Mouse (Mus musculus) midbrain, embryonic 11.5 days (tissue): ENCODE results near the gene Trmt44. TPM values are rescaled to one million over a fixed set of nuclear protein-coding genes. Genes with fewer than 3 reads are reported as not detected.
A peak's percentile ranks its signal among the peaks of the same experiment; 100 is the strongest.

ENCODE experiments used
- ATAC-seq: fragments of 200-750 bp; cut with Nextera tagmentation; 2 replicates; pipeline ENCODE4 v1.8.0; 2017; ENCODE audit warnings: moderate TSS enrichment, moderate library complexity; ENCODE audit not compliant: low FRiP score
- DNase-seq: peaks from one replicate; pipeline ENCODE4 v3.0.0; 2015; ENCODE audit warnings: low spot score; ENCODE audit errors: missing footprints
- H3K27ac ChIP-seq: fragments of 300-500 bp; sonication (generic); 2 replicates; pipeline ENCODE4 v1.5.1; 2014; ENCODE audit warnings: low read depth, low read length
- H3K27me3 ChIP-seq: fragments of 300-500 bp; sonication (generic); 2 replicates; pipeline ENCODE4 v1.6.1; 2014; ENCODE audit warnings: mild to moderate bottlenecking, low read length, moderate library complexity, mixed read lengths; ENCODE audit not compliant: control insufficient read depth, insufficient read depth
- H3K36me3 ChIP-seq: fragments of 300-500 bp; sonication (generic); 2 replicates; pipeline ENCODE4 v1.6.1; 2014; ENCODE audit warnings: mild to moderate bottlenecking, low read length, moderate library complexity, mixed read lengths; ENCODE audit not compliant: control insufficient read depth, insufficient read depth
- H3K4me1 ChIP-seq: fragments of 300-500 bp; sonication (generic); 2 replicates; pipeline ENCODE4 v1.6.1; 2014; ENCODE audit warnings: low read length; ENCODE audit not compliant: control insufficient read depth, insufficient read depth
- H3K4me2 ChIP-seq: fragments of 300-500 bp; sonication (generic); 2 replicates; pipeline ENCODE4 v1.6.1; 2014; ENCODE audit warnings: mild to moderate bottlenecking, moderate library complexity
- H3K4me3 ChIP-seq: fragments of 300-500 bp; sonication (generic); 2 replicates; pipeline ENCODE4 v1.5.1; 2014; ENCODE audit warnings: low read depth, low read length
- H3K9ac ChIP-seq: fragments of 300-500 bp; sonication (generic); 2 replicates; pipeline ENCODE4 v1.6.1; 2014; ENCODE audit warnings: low read length
- H3K9me3 ChIP-seq: fragments of 300-500 bp; sonication (generic); 2 replicates; pipeline ENCODE4 v1.6.1; 2016; ENCODE audit warnings: low read length; ENCODE audit not compliant: control insufficient read depth
- WGBS: fragments of 180-500 bp; shearing (Covaris S2); extraction: QIAGEN DNeasy Blood & Tissue Kit; methylation state at CpG from one replicate; pipeline ENCODE4 v1.1.7; 2014; 5-methylcytosine and 5-hydroxymethylcytosine counted together
- polyA plus RNA-seq: library from polyadenylated mRNA; unstranded; fragments of >200 nt; fragmentation: Nextera tagmentation; extraction: Ambion mirVana; gene quantifications from 2 replicates; pipeline ENCODE4 v1.2.1, GENCODE M21; 2014

The Trmt44 gene
- polyA plus RNA-seq, result 7.9 and 9.3 TPM in 2 replicates

GRCm38 (mm10) chr5:35574653-35575599 lies at the start of gene Trmt44:
TSS of gene Trmt44 (minus strand) at chr5:35575070.
- peak within 1 kb of the TSS; percentile 75 for H3K4me3 ChIP-seq

DNA sequence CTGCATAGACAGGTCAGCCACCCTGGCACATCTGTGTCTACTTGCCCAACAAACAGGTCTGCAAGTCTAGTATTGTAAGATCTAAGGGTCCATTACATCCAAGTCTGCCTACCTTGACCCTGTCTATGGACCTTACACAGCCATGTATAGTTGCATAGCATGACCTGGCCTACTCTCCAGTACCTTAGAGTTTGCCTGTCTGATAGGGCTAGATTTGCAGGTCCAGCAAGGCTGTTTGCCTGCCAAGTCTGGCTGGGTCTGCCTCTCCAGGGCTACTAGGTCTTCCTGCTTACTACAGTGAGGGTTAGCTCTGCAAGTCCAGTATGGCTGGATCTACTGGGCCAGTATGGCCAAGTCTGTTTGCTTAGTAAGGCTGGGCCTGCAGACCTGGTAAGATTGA lies 49.0 kb upstream of the Trmt44 start:
- no peak for ATAC-seq
- H3K4me3 ChIP-seq, result no peak overlapping the region

More at GRCm38 (mm10) chr5:35574653-35575599, at the start of gene Trmt44:
- Histone ChIP-seq H3K27ac (peak within 1 kb of the TSS; percentile 52), H3K9ac (peak within 1 kb of the TSS; percentile 80), H3K27me3 (no peaks in the 10 kb centered on the region), H3K36me3 (peaks cover 6% of the 10 kb centered on the region), H3K4me1 (peaks cover 7% of the 10 kb centered on the region), H3K9me3 (no peaks in the 10 kb centered on the region), H3K4me2 (peak within 1 kb of the TSS; percentile 78)
- WGBS, result 3% methylated on average over 56 of the region's 56 CpGs
- ATAC-seq (peak; percentile 96), DNase-seq (peak; percentile 99)

DNA sequence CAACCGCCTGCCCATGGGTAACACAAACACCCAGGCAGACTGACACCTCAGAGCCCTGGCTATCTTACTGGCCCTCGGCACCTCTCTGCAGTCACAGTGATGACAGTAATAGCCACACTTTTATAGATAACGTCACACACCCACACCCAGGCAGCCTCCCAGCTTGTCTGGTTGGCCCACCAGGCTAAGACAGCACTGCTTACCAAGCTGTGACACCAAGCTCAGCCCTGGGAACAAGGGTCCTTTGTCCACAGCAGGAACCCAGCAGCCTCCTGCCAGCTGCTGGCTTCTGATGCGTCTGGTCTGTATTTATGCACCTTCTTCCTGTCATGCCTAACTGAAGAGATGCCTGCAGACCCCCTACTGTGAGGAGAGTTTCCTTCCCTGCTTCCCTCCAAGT lies 46.2 kb upstream of the Trmt44 start:
- Histone ChIP-seq H3K9ac (no peak overlapping the region), H3K27me3 (no peaks in the 10 kb centered on the region), H3K36me3 (no peaks in the 10 kb centered on the region), H3K4me2 (no peak overlapping the region), H3K9me3 (no peaks in the 10 kb centered on the region), H3K27ac (no peak overlapping the region), H3K4me3 (no peak overlapping the region), H3K4me1 (no peaks in the 10 kb centered on the region)
- DNase-seq, result no peak
- 57% methylated on average over 4 of the region's 4 CpGs for WGBS
- no peak for ATAC-seq

More for the DNA sequence above, 49.0 kb upstream of the Trmt44 start:
- no peaks in the 10 kb centered on the region for H3K4me1 ChIP-seq
- no peak overlapping the region for H3K27ac ChIP-seq
- no peaks in the 10 kb centered on the region for H3K27me3 ChIP-seq
- no peak for DNase-seq
- H3K9ac ChIP-seq, result no peak overlapping the region
- no peak overlapping the region for H3K4me2 ChIP-seq
- H3K9me3 ChIP-seq, result no peaks in the 10 kb centered on the region
- H3K36me3 ChIP-seq, result no peaks in the 10 kb centered on the region

DNA sequence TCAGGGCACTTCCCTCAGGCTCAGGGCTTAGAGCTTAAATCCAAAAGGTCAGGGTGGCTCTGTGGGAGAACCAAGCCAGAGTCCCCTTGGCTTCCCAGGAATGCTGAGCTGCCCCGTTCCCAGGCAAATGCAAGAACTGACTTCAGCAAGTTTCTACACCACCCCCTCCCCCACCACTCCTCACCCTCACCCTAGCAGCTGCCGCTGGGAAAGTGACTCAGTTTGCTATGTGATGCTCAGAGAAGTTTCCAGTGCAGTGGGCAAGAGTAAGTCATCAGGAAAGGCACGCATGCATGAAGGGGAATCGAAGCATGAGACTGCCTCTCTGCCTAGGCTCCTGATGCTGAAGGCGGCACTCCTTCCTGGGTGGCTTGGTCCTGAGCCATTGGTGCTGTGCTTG lies 42.1 kb upstream of the Trmt44 start:
- DNase-seq, result no peak
- no peaks in the 10 kb centered on the region for H3K27me3 ChIP-seq
- no peak overlapping the region for H3K27ac ChIP-seq
- WGBS, result 44% methylated on average over 5 of the region's 5 CpGs
- H3K4me3 ChIP-seq, result no peak overlapping the region
- H3K36me3 ChIP-seq, result no peaks in the 10 kb centered on the region
- no peaks in the 10 kb centered on the region for H3K4me1 ChIP-seq
- no peak overlapping the region for H3K4me2 ChIP-seq
- no peaks in the 10 kb centered on the region for H3K9me3 ChIP-seq
- no peak overlapping the region for H3K9ac ChIP-seq
- ATAC-seq, result no peak

GRCm38 (mm10) chr5:35612722-35613121 lies 37.9 kb upstream of the Trmt44 start:
- WGBS, result 92% methylated on average over 8 of the region's 8 CpGs
- DNase-seq (no peak), ATAC-seq (no peak)
- Histone ChIP-seq H3K4me2 (no peak overlapping the region), H3K4me1 (peaks cover 12% of the 10 kb centered on the region), H3K36me3 (no peaks in the 10 kb centered on the region), H3K27me3 (no peaks in the 10 kb centered on the region), H3K9me3 (no peaks in the 10 kb centered on the region), H3K4me3 (no peak overlapping the region), H3K27ac (no peak overlapping the region), H3K9ac (no peak overlapping the region)

GRCm38 (mm10) chr5:35611900-35612299 lies 37.0 kb upstream of the Trmt44 start:
- Histone ChIP-seq H3K36me3 (no peaks in the 10 kb centered on the region), H3K4me3 (no peak overlapping the region), H3K27ac (no peak overlapping the region), H3K9me3 (no peaks in the 10 kb centered on the region), H3K4me1 (peaks cover 12% of the 10 kb centered on the region), H3K27me3 (no peaks in the 10 kb centered on the region), H3K4me2 (no peak overlapping the region), H3K9ac (no peak overlapping the region)
- 90% methylated on average over 11 of the region's 11 CpGs for WGBS
- ATAC-seq (no peak), DNase-seq (no peak)

- Histone ChIP-seq H3K4me2 (no peak overlapping the region), H3K4me1 (peaks cover 12% of the 10 kb centered on the region), H3K4me3 (no peak overlapping the region), H3K36me3 (no peaks in the 10 kb centered on the region), H3K27me3 (no peaks in the 10 kb centered on the region), H3K9me3 (no peaks in the 10 kb centered on the region), H3K27ac (no peak overlapping the region), H3K9ac (no peak overlapping the region)
- no peak for ATAC-seq
- DNase-seq, result no peak
- 88% methylated on average over 9 of the region's 9 CpGs for WGBS
Observed at GRCm38 (mm10) chr5:35611170-35611569, 36.3 kb upstream of the Trmt44 start.

- Histone ChIP-seq H3K9ac (no peak overlapping the region), H3K4me1 (peaks cover 12% of the 10 kb centered on the region), H3K9me3 (no peaks in the 10 kb centered on the region), H3K4me2 (no peak overlapping the region), H3K4me3 (no peak overlapping the region), H3K27me3 (no peaks in the 10 kb centered on the region), H3K36me3 (no peaks in the 10 kb centered on the region), H3K27ac (no peak overlapping the region)
- ATAC-seq (no peak), DNase-seq (no peak)
- 91% methylated on average over 7 of the region's 7 CpGs for WGBS
Observed at GRCm38 (mm10) chr5:35610381-35610780, 35.5 kb upstream of the Trmt44 start.

GRCm38 (mm10) chr5:35609971-35610370 lies 35.1 kb upstream of the Trmt44 start:
- H3K4me3 ChIP-seq, result no peak overlapping the region
- 75% methylated on average over 2 of the region's 2 CpGs for WGBS
- H3K4me1 ChIP-seq, result peaks cover 12% of the 10 kb centered on the region

More at GRCm38 (mm10) chr5:35609971-35610370, 35.1 kb upstream of the Trmt44 start:
- peak; percentile 43; the same call in 1 of the 2 replicates for ATAC-seq
- no peaks in the 10 kb centered on the region for H3K27me3 ChIP-seq
- H3K36me3 ChIP-seq, result no peaks in the 10 kb centered on the region
- H3K9ac ChIP-seq, result no peak overlapping the region
- no peak for DNase-seq
- H3K27ac ChIP-seq, result no peak overlapping the region
- no peak overlapping the region for H3K4me2 ChIP-seq
- no peaks in the 10 kb centered on the region for H3K9me3 ChIP-seq
